Mouse (Mus musculus): ENCODE measurements around the gene Irf2bp2. TPM values are rescaled to one million over a fixed set of nuclear protein-coding genes. Genes with fewer than 3 reads are reported as not detected.

Irf2bp2 gene
- polyA plus RNA-seq (2017; shearing (Covaris generic)) = 5.7 TPM

DNA sequence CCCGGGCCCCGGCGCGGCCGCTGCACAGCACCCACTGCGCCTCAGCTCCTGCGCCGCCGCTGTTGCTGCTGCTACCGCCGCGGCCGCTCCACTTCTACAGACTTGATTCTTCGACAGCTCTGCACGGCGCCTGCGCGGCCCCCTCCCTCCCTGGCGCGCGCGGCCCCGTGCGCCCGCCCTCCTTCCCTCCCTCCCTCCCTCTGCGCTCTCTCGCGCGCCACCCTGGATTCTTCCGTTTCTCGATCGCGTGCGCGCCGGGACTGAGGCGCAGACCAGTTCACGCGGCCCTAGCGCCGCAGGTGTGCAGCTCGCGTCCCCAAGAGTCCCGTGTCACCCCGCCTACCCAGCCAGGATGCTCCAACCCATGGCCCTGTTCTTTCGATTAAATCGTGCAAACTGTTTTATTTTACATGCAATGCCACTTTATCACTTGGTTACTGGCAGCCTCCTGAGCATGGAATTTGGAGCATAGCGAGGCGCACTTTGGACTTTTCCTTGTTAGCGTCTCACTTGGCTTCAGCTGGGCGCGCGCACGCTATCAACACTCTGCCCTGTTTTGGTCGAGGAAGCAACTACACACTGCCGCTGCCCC is at the start of gene Irf2bp2:
Gene Irf2bp2, minus strand, starts transcription at position 98 of the 592 bp plus-strand sequence.

Other genes starting within 250 kb of the Irf2bp2 start
- gene Coa6, start 171.5 kb downstream of the Irf2bp2 start, polyA plus RNA-seq (2017; shearing (Covaris generic)) = 59.4 TPM
- 2.1 TPM for gene Tarbp1, start 118.9 kb downstream of the Irf2bp2 start, polyA plus RNA-seq (2017; shearing (Covaris generic))